Mouse (Mus musculus): Measurements from ENCODE around the gene Pde4c. TPM values are rescaled to one million over a fixed set of nuclear protein-coding genes. Genes with fewer than 3 reads are reported as not detected.

Pde4c gene
- polyA plus RNA-seq, 1 experiment from 2014 or later, result 0.45 TPM

GRCm38 (mm10) chr8:70747211-70747890 lies 23.8 kb downstream of the Pde4c start:
- H3K4me3 ChIP-seq (replicated peaks), result no peak overlapping the region
- H3K9me3 ChIP-seq, result no peaks in the 10 kb centered on the region
- H3K9ac ChIP-seq, result no peak overlapping the region
- peaks cover 60% of the 10 kb centered on the region for H3K27me3 ChIP-seq (replicated peaks)
- WGBS, result 84% methylated on average over 18 of the region's 18 CpGs
- H3K36me3 ChIP-seq, result no peaks in the 10 kb centered on the region
- H3K4me2 ChIP-seq, result no peak overlapping the region
- H3K4me1 ChIP-seq, result peaks cover 16% of the 10 kb centered on the region
- H3K27ac ChIP-seq, result no peak overlapping the region
- ATAC-seq (ENCODE audit: insufficient read depth, low FRiP score, low read depth), result no peak

GRCm38 (mm10) chr8:70748246-70749096 lies 25.0 kb downstream of the Pde4c start:
- 84% methylated on average over 23 of the region's 23 CpGs for WGBS
- peaks cover 20% of the 10 kb centered on the region for H3K4me1 ChIP-seq
- no peak overlapping the region for H3K4me2 ChIP-seq
- H3K4me3 ChIP-seq (replicated peaks), result no peak overlapping the region
- no peak for ATAC-seq (ENCODE audit: insufficient read depth, low FRiP score, low read depth)
- H3K9me3 ChIP-seq, result no peaks in the 10 kb centered on the region
- H3K27ac ChIP-seq, result no peak overlapping the region
- H3K9ac ChIP-seq, result no peak overlapping the region
- no peaks in the 10 kb centered on the region for H3K36me3 ChIP-seq
- H3K27me3 ChIP-seq (replicated peaks), result peaks cover 49% of the 10 kb centered on the region

- H3K27me3 ChIP-seq (replicated peaks), result peaks cover 42% of the 10 kb centered on the region
- no peak overlapping the region for H3K9ac ChIP-seq
- no peak for ATAC-seq (ENCODE audit: insufficient read depth, low FRiP score, low read depth)
- H3K36me3 ChIP-seq, result no peaks in the 10 kb centered on the region
- H3K4me1 ChIP-seq, result peaks cover 14% of the 10 kb centered on the region; the same call in 1 of the 2 replicates
- no peak overlapping the region for H3K4me2 ChIP-seq
- H3K9me3 ChIP-seq, result no peaks in the 10 kb centered on the region
- no peak overlapping the region for H3K4me3 ChIP-seq (replicated peaks)
- 79% methylated on average over 19 of the region's 19 CpGs for WGBS
- no peak overlapping the region for H3K27ac ChIP-seq
Measured at GRCm38 (mm10) chr8:70749097-70749674, 25.7 kb downstream of the Pde4c start.

GRCm38 (mm10) chr8:70750128-70750680 lies 26.7 kb downstream of the Pde4c start:
- Histone ChIP-seq H3K4me3 (replicated peaks) (no peak overlapping the region), H3K27me3 (replicated peaks) (peaks cover 32% of the 10 kb centered on the region), H3K9ac (no peak overlapping the region), H3K4me2 (no peak overlapping the region), H3K9me3 (no peaks in the 10 kb centered on the region), H3K27ac (no peak overlapping the region), H3K36me3 (no peaks in the 10 kb centered on the region), H3K4me1 (peaks cover 17% of the 10 kb centered on the region)
- no peak for ATAC-seq (ENCODE audit: insufficient read depth, low FRiP score, low read depth)
- whole genome bisulfite sequencing, result 80% methylated on average over 13 of the region's 13 CpGs

GRCm38 (mm10) chr8:70752000-70752764 lies 28.7 kb downstream of the Pde4c start:
- ATAC-seq (ENCODE audit: insufficient read depth, low FRiP score, low read depth), result no peak
- peak overlapping the region; percentile 80 for H3K27ac ChIP-seq
- H3K4me1 ChIP-seq, result peaks cover 22% of the 10 kb centered on the region
- peaks cover 6% of the 10 kb centered on the region; the same call in 1 of the 2 replicates for H3K36me3 ChIP-seq
- no peak overlapping the region for H3K4me2 ChIP-seq
- H3K4me3 ChIP-seq (replicated peaks), result no peak overlapping the region
- no peak overlapping the region for H3K9ac ChIP-seq
- peaks cover 14% of the 10 kb centered on the region for H3K27me3 ChIP-seq (replicated peaks)
- 22% methylated on average over 11 of the region's 11 CpGs for WGBS
- H3K9me3 ChIP-seq, result no peaks in the 10 kb centered on the region

GRCm38 (mm10) chr8:70753151-70753550 lies 29.6 kb downstream of the Pde4c start:
- peak overlapping the region; percentile 36 for H3K4me2 ChIP-seq
- 17% methylated on average over 21 of the region's 21 CpGs for WGBS

GRCm38 (mm10) chr8:70754043-70754870 lies 30.7 kb downstream of the Pde4c start, which contains the start of gene Rab3a:
Rab3a (plus strand) TSS chr8:70754679.
- Histone ChIP-seq H3K4me3 (replicated peaks) (peak within 1 kb of the TSS; percentile 85), H3K27ac (peak within 1 kb of the TSS; percentile 80), H3K4me1 (peaks cover 29% of the 10 kb centered on the region), H3K4me2 (peak within 1 kb of the TSS; percentile 97), H3K9ac (peak within 1 kb of the TSS; percentile 80), H3K27me3 (replicated peaks) (no peaks in the 10 kb centered on the region), H3K9me3 (no peaks in the 10 kb centered on the region), H3K36me3 (peaks cover 13% of the 10 kb centered on the region; the same call in 1 of the 2 replicates)
- ATAC-seq (ENCODE audit: insufficient read depth, low FRiP score, low read depth), result peak; percentile 98
- 8% methylated on average over 37 of the region's 37 CpGs for WGBS

More at GRCm38 (mm10) chr8:70753151-70753550, 29.6 kb downstream of the Pde4c start:
- H3K4me3 ChIP-seq (replicated peaks), result peak overlapping the region; percentile 10; the same call in 1 of the 2 replicates
- H3K36me3 ChIP-seq, result peaks cover 13% of the 10 kb centered on the region; the same call in 1 of the 2 replicates
- peaks cover 24% of the 10 kb centered on the region for H3K4me1 ChIP-seq
- peak overlapping the region; percentile 80 for H3K27ac ChIP-seq
- peaks cover 4% of the 10 kb centered on the region; the same call in 1 of the 2 replicates for H3K27me3 ChIP-seq (replicated peaks)
- no peaks in the 10 kb centered on the region for H3K9me3 ChIP-seq
- H3K9ac ChIP-seq, result no peak overlapping the region
- no peak for ATAC-seq (ENCODE audit: insufficient read depth, low FRiP score, low read depth)

- H3K4me3 ChIP-seq (replicated peaks), result peak overlapping the region; percentile 85
- H3K36me3 ChIP-seq, result peaks cover 13% of the 10 kb centered on the region; the same call in 1 of the 2 replicates
- peak overlapping the region; percentile 59 for H3K27ac ChIP-seq
- H3K9me3 ChIP-seq, result no peaks in the 10 kb centered on the region
- H3K9ac ChIP-seq, result peak overlapping the region; percentile 80
- ATAC-seq (ENCODE audit: insufficient read depth, low FRiP score, low read depth), result peak; percentile 3; the same call in 1 of the 2 replicates
- peak overlapping the region; percentile 97 for H3K4me2 ChIP-seq
- no peaks in the 10 kb centered on the region for H3K27me3 ChIP-seq (replicated peaks)
- H3K4me1 ChIP-seq, result peaks cover 36% of the 10 kb centered on the region
- 11% methylated on average over 50 of the region's 50 CpGs for WGBS
Measured at GRCm38 (mm10) chr8:70754871-70755660, 31.5 kb downstream of the Pde4c start.

- WGBS, result 83% methylated on average over 24 of the region's 24 CpGs
- Histone ChIP-seq H3K27ac (no peak overlapping the region), H3K4me3 (replicated peaks) (peak overlapping the region; percentile 85), H3K4me2 (peak overlapping the region; percentile 97), H3K36me3 (peaks cover 13% of the 10 kb centered on the region; the same call in 1 of the 2 replicates), H3K9ac (0 out of 2 replicates have a peak overlapping the region, but pooled peaks have one; percentile 80), H3K9me3 (no peaks in the 10 kb centered on the region), H3K27me3 (replicated peaks) (no peaks in the 10 kb centered on the region), H3K4me1 (peaks cover 38% of the 10 kb centered on the region)
- no peak for ATAC-seq (ENCODE audit: insufficient read depth, low FRiP score, low read depth)
Measured at GRCm38 (mm10) chr8:70755661-70756475, 32.3 kb downstream of the Pde4c start.

Data from stomach, embryonic 15.5 days (tissue).